Mouse (Mus musculus): ENCODE results near the gene Bud23. TPM values are rescaled to one million over a fixed set of nuclear protein-coding genes. Genes with fewer than 3 reads are reported as not detected.
"Not testable (repeated sequence)": the region's sequence is repeated elsewhere in the genome, so short reads cannot be mapped to it uniquely, and the experiment has no call there.

Bud23 gene
- polyA plus RNA-seq (2015; fragmentation: Nextera tagmentation; extraction: Ambion mirVana), result 83.0 and 93.7 TPM in 2 replicates

- WGBS, result 80% methylated on average over 9 of the region's 9 CpGs
- Histone ChIP-seq H3K9ac (peak within 1 kb of the TSS; percentile 87), H3K4me2 (peak within 1 kb of the TSS; percentile 95), H3K36me3 (peaks cover 36% of the 10 kb centered on the region), H3K4me1 (replicated peaks) (peaks cover 27% of the 10 kb centered on the region), H3K27ac (replicated peaks) (peak within 1 kb of the TSS; percentile 74), H3K4me3 (peak within 1 kb of the TSS; percentile 97)
- not testable (repeated sequence) for H3K9me3 ChIP-seq; H3K27me3 ChIP-seq; ATAC-seq (ENCODE audit: low read depth)
Observed at GRCm38 (mm10) chr5:135064909-135065446, at the start of gene Bud23. Bud23 (minus strand) TSS chr5:135064959.

GRCm38 (mm10) chr5:135113782-135114181 is 49.0 kb upstream of the Bud23 start:
- no peaks in the 10 kb centered on the region for H3K4me1 ChIP-seq (replicated peaks)
- H3K27me3 ChIP-seq, result peaks cover 20% of the 10 kb centered on the region
- no peak overlapping the region for H3K27ac ChIP-seq (replicated peaks)
- H3K4me2 ChIP-seq, result no peak overlapping the region
- 85% methylated on average over 12 of the region's 12 CpGs for WGBS
- no peaks in the 10 kb centered on the region for H3K36me3 ChIP-seq
- ATAC-seq (ENCODE audit: low read depth), result no peak
- no peaks in the 10 kb centered on the region for H3K9me3 ChIP-seq
- no peak overlapping the region for H3K4me3 ChIP-seq
- no peak overlapping the region for H3K9ac ChIP-seq

GRCm38 (mm10) chr5:135109976-135110375 is 45.2 kb upstream of the Bud23 start:
- ATAC-seq (ENCODE audit: low read depth), result no peak
- 73% methylated on average over 6 of the region's 6 CpGs for WGBS
- peaks cover 57% of the 10 kb centered on the region for H3K27me3 ChIP-seq
- no peak overlapping the region for H3K9ac ChIP-seq
- H3K4me2 ChIP-seq, result no peak overlapping the region
- H3K4me3 ChIP-seq, result no peak overlapping the region
- no peak overlapping the region for H3K27ac ChIP-seq (replicated peaks)
- peaks cover 20% of the 10 kb centered on the region for H3K4me1 ChIP-seq (replicated peaks)
- no peaks in the 10 kb centered on the region for H3K9me3 ChIP-seq
- no peaks in the 10 kb centered on the region for H3K36me3 ChIP-seq

- Histone ChIP-seq H3K9ac (no peak overlapping the region), H3K4me2 (no peak overlapping the region), H3K27me3 (peaks cover 62% of the 10 kb centered on the region), H3K27ac (replicated peaks) (no peak overlapping the region), H3K4me1 (replicated peaks) (peaks cover 20% of the 10 kb centered on the region), H3K9me3 (no peaks in the 10 kb centered on the region), H3K4me3 (no peak overlapping the region), H3K36me3 (no peaks in the 10 kb centered on the region)
- 91% methylated on average over 3 of the region's 3 CpGs for WGBS
- no peak for ATAC-seq (ENCODE audit: low read depth)
Observed at GRCm38 (mm10) chr5:135109426-135109825, 44.7 kb upstream of the Bud23 start.

GRCm38 (mm10) chr5:135109017-135109416 is 44.3 kb upstream of the Bud23 start:
- Histone ChIP-seq H3K27ac (replicated peaks) (no peak overlapping the region), H3K9ac (no peak overlapping the region)

GRCm38 (mm10) chr5:135107521-135108501 is 43.1 kb upstream of the Bud23 start:
- no peak overlapping the region for H3K27ac ChIP-seq (replicated peaks)
- H3K4me3 ChIP-seq, result peak overlapping the region; percentile 49; the same call in 1 of the 2 replicates
- H3K9ac ChIP-seq, result no peak overlapping the region
- peak overlapping the region; percentile 86 for H3K4me2 ChIP-seq
- no peaks in the 10 kb centered on the region for H3K9me3 ChIP-seq
- H3K4me1 ChIP-seq (replicated peaks), result peaks cover 20% of the 10 kb centered on the region
- peak; percentile 38; the same call in 1 of the 2 replicates for ATAC-seq (ENCODE audit: low read depth)
- no peaks in the 10 kb centered on the region for H3K36me3 ChIP-seq
- WGBS, result 12% methylated on average over 40 of the region's 40 CpGs
- peaks cover 64% of the 10 kb centered on the region for H3K27me3 ChIP-seq

More at GRCm38 (mm10) chr5:135109017-135109416, 44.3 kb upstream of the Bud23 start:
- Histone ChIP-seq H3K4me3 (no peak overlapping the region), H3K9me3 (no peaks in the 10 kb centered on the region), H3K4me2 (no peak overlapping the region), H3K4me1 (replicated peaks) (peaks cover 20% of the 10 kb centered on the region), H3K36me3 (no peaks in the 10 kb centered on the region), H3K27me3 (peaks cover 64% of the 10 kb centered on the region)
- WGBS, result 52% methylated on average over 6 of the region's 6 CpGs
- ATAC-seq (ENCODE audit: low read depth), result no peak

- Histone ChIP-seq H3K9me3 (no peaks in the 10 kb centered on the region), H3K4me2 (peak overlapping the region; percentile 86), H3K4me1 (replicated peaks) (peaks cover 20% of the 10 kb centered on the region), H3K4me3 (peak overlapping the region; percentile 49), H3K27ac (replicated peaks) (no peak overlapping the region), H3K27me3 (peaks cover 64% of the 10 kb centered on the region), H3K36me3 (no peaks in the 10 kb centered on the region), H3K9ac (peak overlapping the region; percentile 60)
- ATAC-seq (ENCODE audit: low read depth), result peak; percentile 87
- WGBS, result 0% methylated on average over 48 of the region's 48 CpGs
Observed at GRCm38 (mm10) chr5:135106758-135107256, 42.0 kb upstream of the Bud23 start.

- H3K36me3 ChIP-seq, result no peaks in the 10 kb centered on the region
- H3K27ac ChIP-seq (replicated peaks), result no peak overlapping the region
- no peak overlapping the region for H3K4me2 ChIP-seq
- H3K9ac ChIP-seq, result no peak overlapping the region
- H3K9me3 ChIP-seq, result no peaks in the 10 kb centered on the region
- no peak for ATAC-seq (ENCODE audit: low read depth)
- WGBS, result 65% methylated on average over 11 of the region's 11 CpGs
- H3K27me3 ChIP-seq, result peaks cover 48% of the 10 kb centered on the region
- peaks cover 20% of the 10 kb centered on the region for H3K4me1 ChIP-seq (replicated peaks)
- no peak overlapping the region for H3K4me3 ChIP-seq
Observed at GRCm38 (mm10) chr5:135103999-135104660, 39.4 kb upstream of the Bud23 start.

GRCm38 (mm10) chr5:135100981-135101380 is 36.2 kb upstream of the Bud23 start:
- no peak for ATAC-seq (ENCODE audit: low read depth)
- H3K36me3 ChIP-seq, result no peaks in the 10 kb centered on the region
- no peak overlapping the region for H3K9ac ChIP-seq
- H3K4me3 ChIP-seq, result no peak overlapping the region
- no peak overlapping the region for H3K4me2 ChIP-seq
- H3K4me1 ChIP-seq (replicated peaks), result no peaks in the 10 kb centered on the region
- peaks cover 16% of the 10 kb centered on the region for H3K27me3 ChIP-seq
- H3K27ac ChIP-seq (replicated peaks), result no peak overlapping the region
- WGBS, result 72% methylated on average over 1 of the region's 1 CpGs
- no peaks in the 10 kb centered on the region for H3K9me3 ChIP-seq

GRCm38 (mm10) chr5:135089653-135090052 is 24.9 kb upstream of the Bud23 start, which contains the start of gene Mlxipl:
Mlxipl (plus strand) TSS chr5:135089890.
- peak within 1 kb of the TSS; percentile 4; the same call in 1 of the 2 replicates for H3K4me3 ChIP-seq
- ATAC-seq (ENCODE audit: low read depth), result no peak
- H3K9me3 ChIP-seq, result no peaks in the 10 kb centered on the region
- WGBS, result 2% methylated on average over 30 of the region's 39 CpGs
- H3K27me3 ChIP-seq, result peaks cover 68% of the 10 kb centered on the region
- H3K36me3 ChIP-seq, result no peaks in the 10 kb centered on the region
- no peak within 1 kb of the TSS for H3K4me2 ChIP-seq
- H3K9ac ChIP-seq, result no peak within 1 kb of the TSS
- no peaks in the 10 kb centered on the region for H3K4me1 ChIP-seq (replicated peaks)
- no peak within 1 kb of the TSS for H3K27ac ChIP-seq (replicated peaks)

GRCm38 (mm10) chr5:135086871-135087270 is 22.1 kb upstream of the Bud23 start:
- Histone ChIP-seq H3K9ac (no peak overlapping the region), H3K4me1 (replicated peaks) (no peaks in the 10 kb centered on the region), H3K9me3 (no peaks in the 10 kb centered on the region), H3K27ac (replicated peaks) (no peak overlapping the region), H3K4me2 (no peak overlapping the region), H3K36me3 (no peaks in the 10 kb centered on the region), H3K27me3 (peaks cover 50% of the 10 kb centered on the region), H3K4me3 (no peak overlapping the region)
- ATAC-seq (ENCODE audit: low read depth), result no peak
- 71% methylated on average over 4 of the region's 4 CpGs for WGBS
